Mouse (Mus musculus): Measurements from ENCODE around the gene Nrip3.

Gene Nrip3

DNA sequence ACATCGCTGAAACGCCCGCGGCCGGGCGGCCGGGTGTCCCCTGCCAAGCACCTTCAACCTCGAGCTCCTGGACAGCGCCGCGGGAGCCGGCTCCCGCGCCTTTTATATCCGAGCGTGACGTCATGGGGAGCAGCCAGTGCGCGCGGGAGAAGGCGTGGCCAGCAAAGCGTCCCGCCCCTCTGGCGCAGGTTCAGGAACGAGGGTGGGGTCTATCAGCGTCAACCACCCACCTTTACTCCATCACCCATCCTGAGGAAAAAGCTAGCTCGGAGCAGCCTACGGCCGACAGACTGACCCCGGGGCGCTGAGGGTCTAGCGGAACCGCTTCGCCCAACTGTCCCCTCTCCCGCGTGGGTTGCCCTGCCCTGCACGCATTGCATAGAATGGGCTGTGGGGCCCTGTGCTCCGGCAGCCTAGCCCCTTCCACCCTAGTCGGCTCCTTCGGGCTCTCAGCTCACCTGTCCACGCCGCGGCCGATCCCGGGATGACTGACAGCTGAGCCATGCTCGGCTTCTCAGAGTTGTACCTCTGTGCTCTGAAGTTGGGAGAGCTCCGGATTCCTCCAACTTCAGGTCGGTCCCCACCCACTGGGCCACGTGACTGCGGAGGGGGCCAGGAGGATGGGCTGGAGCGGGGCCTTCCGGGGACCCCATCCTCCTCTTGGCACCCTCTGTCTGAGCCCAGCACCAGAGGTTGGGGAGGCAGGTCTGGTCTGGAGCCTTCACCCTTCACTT, at the start of gene Nrip3:
Gene Nrip3 (minus strand): TSS at position 556 of the 734 bp plus-strand sequence.
- DNase-seq (ENCODE audit: low read depth, low spot score): peak; percentile 77

GRCm38 (mm10) chr7:109831376-109831775, 49.6 kb upstream of the Nrip3 start:
- DNase-seq (ENCODE audit: low read depth, low spot score): no peak

DNA sequence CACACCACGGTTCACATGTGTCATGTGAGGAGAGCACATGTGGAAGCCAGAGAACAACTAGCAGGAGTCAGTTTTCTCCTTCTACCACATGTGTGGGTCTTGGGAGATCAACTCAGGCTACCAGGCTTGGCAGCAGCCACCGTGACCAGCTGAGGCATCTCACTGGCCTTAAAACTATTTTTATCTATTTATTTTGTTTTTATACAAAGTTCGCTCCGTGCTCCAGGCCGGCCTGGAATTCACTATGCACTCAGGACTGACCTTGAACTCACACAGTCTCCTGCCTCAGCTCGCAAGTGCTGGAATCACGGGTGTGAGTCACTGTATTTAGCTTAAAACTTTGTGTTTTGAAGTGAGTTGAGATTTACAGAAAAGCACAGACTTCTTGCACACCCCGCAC, 45.1 kb upstream of the Nrip3 start:
- DNase-seq (ENCODE audit: low read depth, low spot score): no peak

GRCm38 (mm10) chr7:109825293-109825692, 43.5 kb upstream of the Nrip3 start:
- no peak for DNase-seq (ENCODE audit: low read depth, low spot score)

GRCm38 (mm10) chr7:109818600-109818999, 36.8 kb upstream of the Nrip3 start:
- DNase-seq (ENCODE audit: low read depth, low spot score): no peak

DNA sequence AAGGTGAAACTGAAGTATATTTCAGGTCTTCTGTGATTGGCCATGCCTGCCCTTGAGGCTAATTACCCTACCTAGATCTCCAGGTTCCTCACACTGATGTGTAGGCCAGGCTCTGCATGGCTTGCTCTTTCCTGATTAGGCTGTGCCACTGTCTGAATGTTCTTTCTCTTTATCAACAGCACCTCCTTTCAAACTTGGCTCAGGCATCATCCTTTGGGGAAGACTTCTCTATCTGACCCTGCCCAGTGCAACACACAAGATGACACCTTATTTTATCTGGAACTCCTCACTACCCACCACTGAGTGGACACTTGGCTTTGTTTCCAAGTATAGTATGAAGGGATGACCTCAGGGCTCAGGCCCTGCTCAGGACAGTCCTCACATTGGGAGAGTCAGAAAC, 36.1 kb upstream of the Nrip3 start:
- no peak for DNase-seq (ENCODE audit: low read depth, low spot score)

DNA sequence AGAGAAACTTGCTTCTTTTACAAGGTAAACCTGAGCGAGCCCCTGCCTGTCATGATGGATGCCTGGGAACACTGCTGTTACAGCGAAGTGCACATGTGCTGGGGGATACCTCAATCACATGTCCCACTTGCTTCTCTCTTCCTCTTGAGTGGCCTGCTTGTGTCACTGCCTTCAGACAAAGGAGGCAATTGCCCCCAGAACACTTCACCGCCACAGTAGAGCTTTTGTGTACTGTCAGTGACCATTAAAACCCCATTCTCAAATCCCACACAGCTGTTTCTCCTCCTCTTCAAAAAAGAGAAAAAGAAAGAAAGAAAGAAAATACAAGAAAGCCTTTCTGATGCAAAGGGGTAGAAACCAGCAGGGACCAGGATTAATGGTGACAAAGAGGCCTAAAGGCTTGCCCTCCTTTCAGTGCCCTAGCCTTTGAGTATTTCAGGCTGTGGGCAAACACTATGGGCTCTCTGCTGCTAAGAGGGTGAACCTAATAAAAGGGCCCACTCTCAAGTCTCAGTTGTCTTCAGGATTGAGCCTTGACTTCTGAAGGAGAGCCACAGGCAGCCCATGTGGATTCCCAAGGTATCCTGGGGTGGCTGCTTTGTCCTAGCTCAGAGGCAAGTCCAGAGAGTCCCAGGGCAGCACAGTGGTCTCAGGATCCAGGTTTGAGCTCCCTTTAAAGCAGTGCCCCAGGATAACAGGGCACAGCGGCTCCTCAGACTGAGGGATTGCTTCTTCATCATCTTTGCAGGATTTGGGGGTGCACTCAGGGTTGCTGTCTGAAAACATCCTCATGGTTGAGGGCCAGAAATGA, 31.7 kb upstream of the Nrip3 start:
- DNase-seq (ENCODE audit: low read depth, low spot score): no peak

GRCm38 (mm10) chr7:109807616-109808485, 26.0 kb upstream of the Nrip3 start:
- no peak for DNase-seq (ENCODE audit: low read depth, low spot score)

- peak; percentile 67 for DNase-seq (ENCODE audit: low read depth, low spot score)
Measured at GRCm38 (mm10) chr7:109804843-109805242, 23.0 kb upstream of the Nrip3 start.

GRCm38 (mm10) chr7:109804355-109804754, 22.5 kb upstream of the Nrip3 start:
- DNase-seq (ENCODE audit: low read depth, low spot score): no peak

DNA sequence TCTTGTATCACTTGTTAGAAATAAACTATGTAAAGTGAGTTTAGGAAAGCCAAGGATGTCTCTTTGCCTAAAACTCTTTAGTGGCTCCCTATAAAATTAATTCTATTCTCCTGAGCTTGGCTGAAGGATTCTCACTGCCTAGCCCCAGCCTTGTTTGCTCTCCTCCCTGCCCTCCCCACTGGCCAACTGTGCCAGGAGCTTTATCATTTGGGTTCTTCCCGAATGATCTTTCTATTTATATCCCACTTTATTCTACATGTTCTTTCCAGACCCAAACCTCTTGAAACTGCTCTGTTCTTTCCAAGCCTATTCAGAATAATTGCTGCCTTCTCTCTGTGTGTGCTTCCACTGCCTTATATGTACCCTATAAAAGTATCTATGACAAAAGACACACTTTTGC, 21.7 kb upstream of the Nrip3 start:
- DNase-seq (ENCODE audit: low read depth, low spot score): no peak

GRCm38 (mm10) chr7:109800626-109801025, 18.8 kb upstream of the Nrip3 start:
- DNase-seq (ENCODE audit: low read depth, low spot score): no peak

- no peak for DNase-seq (ENCODE audit: low read depth, low spot score)
Measured at GRCm38 (mm10) chr7:109799168-109799567, 17.3 kb upstream of the Nrip3 start.

DNA sequence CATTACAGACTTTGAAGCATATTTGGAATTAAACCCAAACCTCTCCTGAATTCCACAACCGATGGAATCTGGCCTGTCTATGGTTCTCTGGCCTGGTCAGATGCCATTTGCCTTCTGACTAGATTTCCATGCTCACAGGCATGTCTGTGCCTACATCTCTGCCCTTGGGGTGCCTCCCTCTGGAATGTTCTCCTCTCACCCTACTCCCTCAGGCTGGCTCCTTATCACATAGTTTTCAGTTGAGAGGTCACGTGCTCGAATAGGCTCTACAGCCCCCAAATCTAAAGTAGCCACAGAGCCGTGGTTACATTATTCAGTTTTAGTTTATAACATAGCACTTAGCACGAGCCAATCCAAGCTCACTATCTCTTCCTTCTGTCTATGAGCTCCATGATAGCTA, 13.7 kb upstream of the Nrip3 start:
- DNase-seq (ENCODE audit: low read depth, low spot score): no peak

- no peak for DNase-seq (ENCODE audit: low read depth, low spot score)
Measured at GRCm38 (mm10) chr7:109794556-109794955, 12.7 kb upstream of the Nrip3 start.

- DNase-seq (ENCODE audit: low read depth, low spot score): peak; percentile 76
Measured at GRCm38 (mm10) chr7:109792759-109793158, 10.9 kb upstream of the Nrip3 start.

GRCm38 (mm10) chr7:109790818-109791217, 9.0 kb upstream of the Nrip3 start:
- DNase-seq (ENCODE audit: low read depth, low spot score): no peak

DNA sequence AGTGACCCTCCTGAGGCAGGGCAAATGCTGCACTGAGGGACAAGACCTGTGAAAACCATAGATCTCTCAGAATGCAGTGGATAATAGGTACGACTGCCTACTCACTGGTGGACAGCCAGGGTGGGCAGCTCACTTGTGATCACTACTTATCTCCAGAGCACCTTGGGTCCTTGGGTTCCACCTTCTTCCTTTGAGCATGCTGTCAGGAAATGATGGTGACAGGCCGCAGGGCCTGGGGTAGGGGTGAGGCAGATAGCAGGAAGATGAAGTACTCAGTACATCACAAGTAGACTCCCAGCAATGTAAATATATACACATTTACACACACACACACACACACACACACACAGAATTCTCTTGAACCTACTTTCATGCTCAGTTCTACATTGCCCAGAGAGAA, 6.0 kb upstream of the Nrip3 start:
- DNase-seq (ENCODE audit: low read depth, low spot score): no peak

- no peak for DNase-seq (ENCODE audit: low read depth, low spot score)
Measured at GRCm38 (mm10) chr7:109783281-109783680, 1.5 kb upstream of the Nrip3 start.

- peak; percentile 44 for DNase-seq (ENCODE audit: low read depth, low spot score)
Measured at GRCm38 (mm10) chr7:109781087-109781469, 747 bp downstream of the Nrip3 start.

DNA sequence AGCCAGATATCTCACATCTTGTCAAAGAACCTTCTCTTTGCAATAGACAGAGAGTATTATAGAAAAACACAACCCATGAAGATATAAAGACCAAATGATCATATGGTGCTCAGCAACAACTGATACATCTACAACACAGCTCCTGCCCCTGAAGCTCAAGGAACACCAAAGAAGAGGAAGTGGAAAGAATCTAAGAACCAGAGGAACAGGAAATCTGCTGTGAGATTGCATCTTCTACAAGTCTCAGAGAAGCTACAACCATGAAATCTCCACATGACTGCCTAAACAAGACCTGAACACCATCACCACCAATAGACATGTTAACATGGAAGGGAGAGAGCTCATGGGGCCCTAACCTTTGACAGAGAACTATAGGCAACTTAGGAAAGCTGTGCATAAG, 9.6 kb downstream of the Nrip3 start:
- no peak for DNase-seq (ENCODE audit: low read depth, low spot score)
